Mouse (Mus musculus): Measurements from ENCODE around the gene Dscaml1.

- no peak for TF ChIP-seq POLR2A (IDR thresholded peaks at IDR 0.05; ENCODE audit: control insufficient read depth, low read depth, low read length)
- no peak for TF ChIP-seq CTCF (IDR thresholded peaks at IDR 0.05; ENCODE audit: control insufficient read depth, insufficient read depth, insufficient replicate concordance, low read depth, low read length)
These were observed 360.6 kb downstream of the Dscaml1 start for GRCm38 (mm10) chr9:45787071-45787470.
